Mouse (Mus musculus) liver, embryonic 11.5 days (tissue): ENCODE data around the gene Rtn4rl2. TPM values are rescaled to one million over a fixed set of nuclear protein-coding genes. Genes with fewer than 3 reads are reported as not detected.
A peak's percentile ranks its signal among the peaks of the same experiment; 100 is the strongest.

ENCODE experiments used
- ATAC-seq: fragments of 200-750 bp; cut with Nextera tagmentation; replicated peaks from 2 replicates; pipeline ENCODE4 v1.8.0; 2017; ENCODE audit warnings: moderate number of reproducible peaks, mild to moderate bottlenecking, moderate TSS enrichment, moderate library complexity; ENCODE audit not compliant: low FRiP score
- DNase-seq: peaks from one replicate; pipeline ENCODE4 v3.0.0-alpha.2; 2017; ENCODE audit warnings: low spot score
- H3K27ac ChIP-seq: fragments of 300-500 bp; sonication (generic); 2 replicates; pipeline ENCODE4 v1.5.1; 2014; ENCODE audit warnings: mild to moderate bottlenecking, low read depth, low read length, control low read depth
- H3K27me3 ChIP-seq: fragments of 300-500 bp; sonication (generic); replicated peaks from 2 replicates; pipeline ENCODE4 v1.6.1; 2014; ENCODE audit warnings: low read length, mixed read lengths; ENCODE audit not compliant: control insufficient read depth, insufficient read depth
- H3K36me3 ChIP-seq: fragments of 300-500 bp; sonication (generic); 2 replicates; pipeline ENCODE4 v1.6.1; 2014; ENCODE audit warnings: mild to moderate bottlenecking, low read length, moderate library complexity, mixed read lengths; ENCODE audit not compliant: control insufficient read depth, insufficient read depth
- H3K4me1 ChIP-seq: fragments of 300-500 bp; sonication (generic); replicated peaks from 2 replicates; pipeline ENCODE4 v1.6.1; 2014; ENCODE audit warnings: low read length, mixed read lengths; ENCODE audit not compliant: control insufficient read depth, insufficient read depth
- H3K4me2 ChIP-seq: fragments of 300-500 bp; sonication (generic); 2 replicates; pipeline ENCODE4 v1.6.1; 2014; ENCODE audit warnings: mild to moderate bottlenecking, control low read depth, moderate library complexity
- H3K4me3 ChIP-seq: fragments of 300-500 bp; sonication (generic); 2 replicates; pipeline ENCODE4 v1.5.1; 2014; ENCODE audit warnings: low read depth, low read length, control low read depth
- H3K9ac ChIP-seq: fragments of 300-500 bp; sonication (generic); 2 replicates; pipeline ENCODE4 v1.6.1; 2014; ENCODE audit warnings: low read depth, low read length, control low read depth
- H3K9me3 ChIP-seq: fragments of 300-500 bp; sonication (generic); 2 replicates; pipeline ENCODE4 v1.6.1; 2016; ENCODE audit warnings: low read length, inconsistent platforms, mixed read lengths; ENCODE audit not compliant: control insufficient read depth
- WGBS: fragments of 180-500 bp; shearing (Covaris S2); extraction: QIAGEN DNeasy Blood & Tissue Kit; methylation state at CpG from one replicate; pipeline ENCODE4 v1.1.7; 2014; 5-methylcytosine and 5-hydroxymethylcytosine counted together
- polyA plus RNA-seq: library from polyadenylated mRNA; unstranded; fragments of >200 nt; fragmentation: Nextera tagmentation; extraction: Ambion mirVana; gene quantifications from 2 replicates; pipeline ENCODE4 v1.2.1, GENCODE M21; 2014

Rtn4rl2 gene
- polyA plus RNA-seq, result 0.66 and 1.2 TPM in 2 replicates

- H3K4me2 ChIP-seq, result peak within 1 kb of the TSS; percentile 83
- H3K9me3 ChIP-seq, result no peaks in the 10 kb centered on the region
- H3K4me1 ChIP-seq, result peaks cover 13% of the 10 kb centered on the region
- 0 out of 2 replicates have a peak, but pooled peaks have one; percentile 1 for ATAC-seq
- peaks cover 94% of the 10 kb centered on the region for H3K27me3 ChIP-seq
- H3K9ac ChIP-seq, result no peak within 1 kb of the TSS
- no peaks in the 10 kb centered on the region for H3K36me3 ChIP-seq
- DNase-seq, result no peak
- H3K27ac ChIP-seq, result no peak within 1 kb of the TSS
- WGBS, result 2% methylated on average over 35 of the region's 35 CpGs
- H3K4me3 ChIP-seq, result peak within 1 kb of the TSS; percentile 58
Observed at GRCm38 (mm10) chr2:84886234-84886731, at the start of gene Rtn4rl2. Rtn4rl2 (minus strand) TSS chr2:84886710.

- no peaks in the 10 kb centered on the region for H3K27me3 ChIP-seq
- no peak overlapping the region for H3K27ac ChIP-seq
- H3K4me2 ChIP-seq, result no peak overlapping the region
- DNase-seq, result no peak
- no peak overlapping the region for H3K9ac ChIP-seq
- peaks cover 5% of the 10 kb centered on the region for H3K4me1 ChIP-seq
- ATAC-seq, result no peak
- WGBS, result 86% methylated on average over 5 of the region's 5 CpGs
- peaks cover under 1% of the 10 kb centered on the region; the same call in 1 of the 2 replicates for H3K36me3 ChIP-seq
- H3K9me3 ChIP-seq, result no peaks in the 10 kb centered on the region
- H3K4me3 ChIP-seq, result no peak overlapping the region
Observed at GRCm38 (mm10) chr2:84935065-84935464, 48.6 kb upstream of the Rtn4rl2 start.

- Histone ChIP-seq H3K9ac (no peak overlapping the region), H3K4me1 (peaks cover 4% of the 10 kb centered on the region), H3K36me3 (no peaks in the 10 kb centered on the region), H3K9me3 (no peaks in the 10 kb centered on the region), H3K4me2 (no peak overlapping the region), H3K4me3 (no peak overlapping the region), H3K27ac (no peak overlapping the region), H3K27me3 (no peaks in the 10 kb centered on the region)
- WGBS, result 72% methylated on average over 4 of the region's 4 CpGs
- DNase-seq (no peak), ATAC-seq (no peak)
Observed at GRCm38 (mm10) chr2:84934649-84935007, 48.1 kb upstream of the Rtn4rl2 start.

GRCm38 (mm10) chr2:84933992-84934648 is 47.6 kb upstream of the Rtn4rl2 start:
- H3K9me3 ChIP-seq, result no peaks in the 10 kb centered on the region
- no peaks in the 10 kb centered on the region for H3K27me3 ChIP-seq
- H3K9ac ChIP-seq, result no peak overlapping the region
- peaks cover 4% of the 10 kb centered on the region for H3K4me1 ChIP-seq
- no peak overlapping the region for H3K4me2 ChIP-seq
- DNase-seq (no peak), ATAC-seq (no peak)
- no peak overlapping the region for H3K4me3 ChIP-seq
- no peaks in the 10 kb centered on the region for H3K36me3 ChIP-seq
- H3K27ac ChIP-seq, result no peak overlapping the region
- WGBS, result 57% methylated on average over 8 of the region's 8 CpGs

- Histone ChIP-seq H3K4me2 (no peak overlapping the region), H3K27ac (no peak overlapping the region), H3K9me3 (no peaks in the 10 kb centered on the region), H3K4me1 (no peaks in the 10 kb centered on the region), H3K36me3 (no peaks in the 10 kb centered on the region), H3K9ac (no peak overlapping the region), H3K27me3 (no peaks in the 10 kb centered on the region), H3K4me3 (no peak overlapping the region)
- ATAC-seq (no peak), DNase-seq (no peak)
- WGBS, result 57% methylated on average over 7 of the region's 7 CpGs
Observed at GRCm38 (mm10) chr2:84930186-84930585, 43.7 kb upstream of the Rtn4rl2 start.

- 73% methylated on average over 10 of the region's 10 CpGs for WGBS
- Histone ChIP-seq H3K4me1 (peaks cover 4% of the 10 kb centered on the region; the same call in 1 of the 2 replicates), H3K27ac (no peak overlapping the region), H3K36me3 (no peaks in the 10 kb centered on the region), H3K4me2 (no peak overlapping the region), H3K9ac (no peak overlapping the region), H3K4me3 (no peak overlapping the region), H3K9me3 (peaks cover 2% of the 10 kb centered on the region; the same call in 1 of the 2 replicates), H3K27me3 (no peaks in the 10 kb centered on the region)
- ATAC-seq (no peak), DNase-seq (peak; percentile 21)
Observed at GRCm38 (mm10) chr2:84919601-84920108, 33.1 kb upstream of the Rtn4rl2 start.

GRCm38 (mm10) chr2:84918188-84918587 is 31.7 kb upstream of the Rtn4rl2 start:
- no peak for ATAC-seq
- Histone ChIP-seq H3K9me3 (no peaks in the 10 kb centered on the region), H3K4me1 (peaks cover 8% of the 10 kb centered on the region; the same call in 1 of the 2 replicates), H3K4me2 (no peak overlapping the region), H3K4me3 (no peak overlapping the region), H3K36me3 (no peaks in the 10 kb centered on the region), H3K27me3 (no peaks in the 10 kb centered on the region), H3K9ac (no peak overlapping the region), H3K27ac (0 out of 2 replicates have a peak overlapping the region, but pooled peaks have one; percentile 13)
- DNase-seq, result peak; percentile 28
- 61% methylated on average over 3 of the region's 3 CpGs for WGBS

GRCm38 (mm10) chr2:84916548-84917320 is 30.2 kb upstream of the Rtn4rl2 start:
- Histone ChIP-seq H3K9ac (no peak overlapping the region), H3K4me1 (peaks cover 8% of the 10 kb centered on the region; the same call in 1 of the 2 replicates), H3K4me3 (no peak overlapping the region), H3K4me2 (no peak overlapping the region), H3K27ac (0 out of 2 replicates have a peak overlapping the region, but pooled peaks have one; percentile 25), H3K9me3 (no peaks in the 10 kb centered on the region), H3K27me3 (no peaks in the 10 kb centered on the region), H3K36me3 (no peaks in the 10 kb centered on the region)
- WGBS, result 57% methylated on average over 8 of the region's 8 CpGs
- ATAC-seq (no peak), DNase-seq (peak; percentile 33)
